Mouse (Mus musculus): Measurements from ENCODE around the gene Pvr. TPM values are rescaled to one million over a fixed set of nuclear protein-coding genes. Genes with fewer than 3 reads are reported as not detected.
A peak's percentile ranks its signal among the peaks of the same experiment; 100 is the strongest.
"Not testable (repeated sequence)": the region's sequence is repeated elsewhere in the genome, so short reads cannot be mapped to it uniquely, and the experiment has no call there.

The Pvr gene
- total RNA-seq, 2 experiments from 2014 or later: 13.6 to 16.3 TPM

DNA sequence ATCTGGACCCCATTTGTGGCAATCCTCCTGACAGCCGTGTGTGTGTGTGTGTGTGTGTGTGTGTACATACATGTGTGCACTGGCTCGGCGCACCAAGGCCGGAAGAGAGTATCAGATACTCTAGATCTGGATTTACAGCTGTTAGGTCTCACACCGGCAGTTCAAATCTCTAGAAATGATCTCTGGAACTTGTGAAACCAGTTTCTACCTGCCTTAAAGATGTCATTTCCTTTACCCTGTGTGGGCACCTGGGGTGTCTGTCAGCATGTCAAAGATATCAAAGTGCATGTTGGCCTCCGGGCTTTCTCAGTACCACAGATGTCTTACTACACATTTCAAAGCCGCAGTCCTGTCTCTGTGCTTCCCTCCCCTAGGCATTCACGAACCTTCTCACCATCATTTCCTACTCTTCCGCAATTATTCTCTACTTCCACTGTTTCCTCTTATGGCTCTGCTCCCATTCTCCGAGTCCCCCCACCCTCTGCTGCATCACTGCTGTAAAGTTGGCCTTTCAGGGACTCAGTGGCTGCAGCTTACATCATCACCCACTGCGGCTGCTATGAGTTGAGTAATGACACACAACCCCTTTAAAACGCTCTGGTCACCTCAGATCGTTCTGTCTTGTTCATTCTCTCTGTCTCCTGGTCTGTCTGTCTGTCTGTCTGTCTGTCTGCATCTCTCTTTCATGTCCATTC is 25.0 kb upstream of the Pvr start:
- Histone ChIP-seq H3K27ac (no peak overlapping the region), H3K4me3 (no peak overlapping the region)
- no peak for DNase-seq (ENCODE audit: low spot score in 2 of 2)
- TF ChIP-seq CTCF (conservative IDR thresholded peaks at IDR 0.05): no peak

GRCm38 (mm10) chr7:19945201-19945600 is 24.2 kb upstream of the Pvr start:
- no peak for TF ChIP-seq CTCF (conservative IDR thresholded peaks at IDR 0.05)
- H3K4me3 ChIP-seq: no peak overlapping the region
- DNase-seq (ENCODE audit: low spot score in 2 of 2): no peak
- no peak overlapping the region for H3K27ac ChIP-seq

DNA sequence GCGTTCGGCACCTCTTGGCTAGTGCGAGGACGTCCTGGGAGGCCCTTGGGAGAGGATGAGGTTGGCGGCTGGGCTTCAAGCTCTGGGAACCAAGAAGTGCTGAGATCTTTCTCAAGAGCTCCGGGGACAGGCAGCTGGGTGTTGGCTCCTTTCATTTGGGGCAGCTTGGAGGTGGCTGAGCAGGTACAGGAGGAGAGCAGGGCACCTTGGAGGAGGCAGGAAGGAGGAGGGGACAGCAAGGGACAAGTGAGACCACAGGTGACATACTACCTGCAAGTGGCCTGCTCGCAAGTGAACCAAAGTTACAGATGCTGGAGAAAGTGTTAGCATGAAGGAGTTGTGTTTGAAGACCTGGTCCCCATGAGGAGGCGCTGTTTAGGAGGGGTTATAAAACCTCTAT is 23.7 kb upstream of the Pvr start:
- no peak overlapping the region for H3K4me3 ChIP-seq
- no peak for DNase-seq (ENCODE audit: low spot score in 2 of 2)
- no peak for TF ChIP-seq CTCF (conservative IDR thresholded peaks at IDR 0.05)
- H3K27ac ChIP-seq: no peak overlapping the region

DNA sequence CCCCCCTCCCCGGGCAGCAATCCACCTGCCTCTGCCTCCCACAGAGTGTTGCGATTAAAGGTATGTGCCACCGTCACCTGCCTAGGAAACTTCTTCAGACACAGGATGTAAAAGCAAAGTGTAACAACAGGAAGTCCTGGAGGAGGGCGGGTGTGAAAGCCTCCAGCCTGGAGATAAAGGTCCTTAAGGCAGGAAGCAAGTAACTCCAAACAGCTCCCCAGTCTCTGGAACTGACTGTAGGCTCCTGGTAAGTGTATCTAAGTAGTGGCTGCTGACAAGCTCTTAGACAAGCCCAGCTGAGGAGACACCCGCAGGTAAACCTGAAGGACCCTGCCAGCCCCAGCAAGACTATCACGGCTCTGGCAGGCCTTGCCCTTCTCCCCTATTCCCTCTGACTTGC is 19.3 kb upstream of the Pvr start:
- no peak overlapping the region for H3K27ac ChIP-seq
- H3K4me3 ChIP-seq: no peak overlapping the region
- DNase-seq (ENCODE audit: low spot score in 2 of 2): no peak
- no peak for TF ChIP-seq CTCF (conservative IDR thresholded peaks at IDR 0.05)

- TF ChIP-seq CTCF (conservative IDR thresholded peaks at IDR 0.05): 0 out of 2 replicates have a peak, but pooled peaks have one; percentile 6
Observed at GRCm38 (mm10) chr7:19939555-19940235, 18.7 kb upstream of the Pvr start.

DNA sequence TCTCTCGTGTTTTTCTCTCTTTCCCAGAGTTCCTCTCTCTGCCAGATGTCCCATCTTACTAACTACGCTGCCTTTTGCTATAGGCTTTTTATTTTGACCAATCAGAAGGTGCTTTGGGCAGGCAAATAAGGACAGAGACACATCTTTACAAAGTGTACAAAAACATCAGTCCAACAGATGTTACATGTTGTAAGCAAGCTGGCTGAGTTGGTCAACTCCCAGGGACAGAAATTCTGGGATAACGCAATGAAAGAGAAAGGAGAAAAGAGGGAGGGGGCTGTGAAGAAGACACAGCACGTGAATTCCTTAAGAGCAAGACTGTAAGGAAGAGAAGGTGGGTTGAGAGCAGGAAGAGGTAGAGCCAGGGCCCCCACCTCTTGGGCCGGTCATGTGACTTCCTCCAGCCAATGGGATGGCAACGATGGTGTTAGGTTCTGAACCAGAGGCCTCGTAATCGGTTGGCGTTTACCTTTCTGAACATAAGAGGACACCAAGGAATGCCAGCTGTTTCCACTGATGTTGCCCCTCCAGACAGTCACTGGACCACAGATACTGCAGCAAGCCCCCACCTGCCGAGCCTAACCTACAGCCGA is 16.4 kb upstream of the Pvr start:
- TF ChIP-seq CTCF (conservative IDR thresholded peaks at IDR 0.05): no peak
- H3K4me3 ChIP-seq: no peak overlapping the region
- no peak overlapping the region for H3K27ac ChIP-seq
- DNase-seq (ENCODE audit: low spot score in 2 of 2): no peak

More at GRCm38 (mm10) chr7:19939555-19940235, 18.7 kb upstream of the Pvr start:
- Histone ChIP-seq H3K4me3 (no peak overlapping the region), H3K27ac (no peak overlapping the region)
- DNase-seq (ENCODE audit: low spot score in 2 of 2): peak; percentile 36 to 45

DNA sequence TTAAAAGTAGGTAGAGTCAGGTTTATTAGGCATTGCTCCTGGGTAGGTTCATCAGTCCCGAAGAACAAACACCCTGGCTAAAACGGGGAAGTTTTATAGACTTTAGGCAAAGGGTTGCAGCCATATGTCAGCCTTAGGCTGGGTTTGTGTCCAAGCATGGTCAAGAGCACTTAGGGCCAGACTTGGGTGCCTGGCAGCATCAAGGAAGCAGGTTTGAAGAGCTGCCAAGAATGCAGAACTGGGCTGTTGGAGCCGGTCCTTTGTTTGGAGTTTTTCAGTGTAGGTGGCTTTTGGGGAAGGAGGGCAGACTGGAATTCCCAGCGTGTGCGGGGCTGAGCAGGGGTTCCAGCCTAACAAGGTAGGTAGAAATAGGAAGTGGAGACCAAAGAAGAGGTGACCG is 15.0 kb upstream of the Pvr start:
- Histone ChIP-seq H3K27ac (no peak overlapping the region), H3K4me3 (no peak overlapping the region)
- DNase-seq (ENCODE audit: low spot score in 2 of 2): no peak
- no peak for TF ChIP-seq CTCF (conservative IDR thresholded peaks at IDR 0.05)

DNA sequence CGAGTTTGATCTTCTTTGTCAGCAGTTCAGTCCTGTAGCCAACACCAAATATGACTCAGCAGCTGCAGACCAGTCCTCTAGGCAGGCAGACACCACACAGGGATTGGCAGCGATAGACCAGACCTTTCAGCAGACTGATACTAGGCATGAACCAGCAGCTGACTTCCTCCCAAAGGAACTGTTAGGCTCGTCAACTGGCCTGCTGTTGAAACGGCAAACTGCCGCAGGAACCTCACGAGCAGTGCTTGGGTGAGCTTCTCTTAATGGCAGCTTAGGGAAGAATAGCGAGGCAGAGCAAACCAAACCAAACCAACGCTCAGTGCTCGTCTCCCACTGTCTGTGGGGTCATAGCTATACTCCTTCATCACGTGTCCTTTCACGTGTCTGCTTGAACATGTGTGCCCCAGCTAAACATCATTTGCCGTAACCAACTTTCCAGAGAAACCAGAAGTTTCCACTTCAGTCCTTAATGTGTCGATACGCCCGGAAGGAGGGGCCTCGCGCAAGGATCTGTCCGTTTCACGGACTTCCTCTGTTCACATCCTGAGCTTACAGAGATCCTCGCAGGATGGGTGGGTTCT is 14.3 kb upstream of the Pvr start:
- Histone ChIP-seq H3K27ac (no peak overlapping the region), H3K4me3 (no peak overlapping the region)
- no peak for DNase-seq (ENCODE audit: low spot score in 2 of 2)
- no peak for TF ChIP-seq CTCF (conservative IDR thresholded peaks at IDR 0.05)

DNA sequence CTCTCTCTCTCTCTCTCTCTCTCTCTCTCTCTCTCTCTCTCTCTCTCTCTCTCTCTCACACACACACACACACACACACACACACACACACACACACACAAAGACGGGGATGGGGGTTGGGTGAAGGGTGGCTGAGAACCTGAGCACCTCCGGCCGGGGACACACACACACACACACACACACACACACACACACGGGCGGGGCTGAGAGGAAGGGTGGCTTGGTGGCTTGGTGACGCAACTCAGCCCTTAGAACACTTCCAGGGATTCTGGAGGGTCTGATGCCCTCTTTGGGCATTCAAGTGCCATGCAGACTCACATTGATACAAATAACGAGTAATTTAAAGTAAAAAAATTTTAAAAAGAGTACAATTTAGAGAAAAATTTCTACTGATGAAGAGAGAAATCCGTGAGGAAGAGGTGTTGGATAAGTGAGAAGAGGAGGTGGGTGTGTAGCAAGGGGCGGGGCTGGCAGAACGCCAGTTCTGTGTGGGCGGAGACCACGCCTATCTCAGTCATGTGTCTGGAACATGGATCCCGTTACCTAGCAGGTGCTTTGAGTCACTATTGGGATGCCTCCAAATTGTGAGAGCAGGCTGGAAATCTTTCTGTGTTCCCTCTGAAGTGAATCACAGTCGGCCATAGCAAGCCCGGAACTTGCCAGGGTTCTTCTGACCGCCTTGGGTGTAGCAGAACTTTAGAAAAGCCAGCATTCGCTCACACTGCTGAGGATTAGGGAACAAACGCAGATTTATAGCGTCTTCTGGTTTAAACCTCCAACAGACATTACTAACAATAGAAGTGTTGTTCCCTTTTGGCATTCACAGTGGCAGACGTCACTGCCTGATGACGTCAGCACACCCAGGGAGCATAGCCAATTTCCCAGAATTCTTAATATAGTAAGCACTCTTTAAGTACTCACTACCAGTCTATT is 12.2 kb upstream of the Pvr start:
- Histone ChIP-seq H3K4me3 (peak overlapping the region; percentile 43), H3K27ac (peak overlapping the region; percentile 79)
- TF ChIP-seq CTCF (conservative IDR thresholded peaks at IDR 0.05): no peak
- peak; percentile 76 to 80 for DNase-seq (ENCODE audit: low spot score in 2 of 2)

GRCm38 (mm10) chr7:19932133-19932876 is 11.3 kb upstream of the Pvr start:
- DNase-seq (ENCODE audit: low spot score in 2 of 2): no peak
- no peak overlapping the region for H3K27ac ChIP-seq
- no peak overlapping the region for H3K4me3 ChIP-seq
- TF ChIP-seq CTCF (conservative IDR thresholded peaks at IDR 0.05): no peak

DNA sequence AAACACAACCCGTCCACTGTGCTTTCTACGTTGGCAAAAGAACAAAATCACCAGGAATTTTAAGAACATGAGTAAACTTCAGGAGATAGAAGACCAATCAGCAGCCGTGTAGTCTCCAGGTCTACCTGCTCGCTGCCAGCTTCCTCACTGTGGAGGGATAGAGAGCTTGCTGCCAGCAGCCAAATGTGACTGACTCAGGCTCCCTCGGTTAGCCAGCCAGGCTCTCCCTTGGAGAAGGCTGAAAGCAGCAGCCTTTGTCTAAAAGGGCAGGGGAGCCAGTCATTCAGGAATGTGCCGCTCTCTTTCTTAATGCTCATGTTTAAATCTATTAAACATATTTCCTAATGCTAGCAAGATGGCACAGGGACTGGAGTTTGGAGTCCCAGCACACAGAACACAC is 9.5 kb upstream of the Pvr start:
- H3K27ac ChIP-seq; DNase-seq (ENCODE audit: low spot score in 2 of 2); H3K4me3 ChIP-seq: not testable (repeated sequence)

GRCm38 (mm10) chr7:19928486-19928885 is 7.5 kb upstream of the Pvr start:
- no peak overlapping the region for H3K4me3 ChIP-seq
- no peak for DNase-seq (ENCODE audit: low spot score in 2 of 2)
- TF ChIP-seq CTCF (conservative IDR thresholded peaks at IDR 0.05): no peak
- H3K27ac ChIP-seq: no peak overlapping the region

Measured in layer of hippocampus, adult 2 months (tissue).